Mouse (Mus musculus) right cerebral cortex, postnatal 10 days (tissue): Measurements from ENCODE around the gene Mtrf1l.

ENCODE experiments used
- DNase-seq, 2 experiments: peaks; one replicate each; pipeline ENCODE4 v3.0.0; 2021; ENCODE audit warnings: low spot score in 2 of 2

Gene Mtrf1l

DNA sequence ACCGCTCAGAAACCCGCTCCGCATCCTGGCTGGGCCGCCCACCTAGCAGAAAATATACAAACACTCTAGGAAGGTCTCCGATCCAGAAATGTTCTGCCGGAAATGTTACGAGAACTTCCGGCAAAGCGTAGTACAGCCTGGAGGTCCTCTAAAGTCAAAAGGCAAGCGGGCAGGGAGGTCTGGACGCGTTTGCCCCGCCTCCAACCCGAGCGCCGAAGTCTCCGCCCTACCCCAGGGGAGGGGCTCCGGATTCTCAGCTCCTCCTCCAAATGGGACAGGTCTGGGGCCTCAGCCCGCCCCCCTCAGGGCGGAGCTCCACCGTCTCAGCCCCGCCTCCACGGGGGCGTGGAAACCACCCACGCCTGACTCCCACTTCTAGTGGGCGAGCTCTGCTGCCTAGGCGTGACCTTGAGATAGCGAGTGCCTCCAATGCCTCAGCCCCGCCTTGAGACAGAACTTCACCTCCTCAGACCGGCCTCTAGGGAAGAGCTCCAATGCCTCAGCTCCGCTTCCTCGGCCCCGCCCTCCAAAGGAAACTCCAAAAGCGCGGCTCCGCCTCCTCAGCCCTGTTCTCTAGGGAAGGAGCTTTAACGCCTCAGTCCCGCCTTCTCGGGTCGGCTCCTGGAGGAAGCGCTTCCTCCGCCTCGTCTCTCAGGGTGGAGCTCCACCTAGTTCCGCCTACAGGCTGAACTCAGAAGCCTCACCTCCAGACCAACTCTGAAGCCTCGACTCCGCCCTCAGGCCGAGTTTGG is at the start of gene Mtrf1l:
Mtrf1l (minus strand) TSS at position 171 of the 752 bp plus-strand sequence.
- peak; percentile 96 to 97 for DNase-seq

DNA sequence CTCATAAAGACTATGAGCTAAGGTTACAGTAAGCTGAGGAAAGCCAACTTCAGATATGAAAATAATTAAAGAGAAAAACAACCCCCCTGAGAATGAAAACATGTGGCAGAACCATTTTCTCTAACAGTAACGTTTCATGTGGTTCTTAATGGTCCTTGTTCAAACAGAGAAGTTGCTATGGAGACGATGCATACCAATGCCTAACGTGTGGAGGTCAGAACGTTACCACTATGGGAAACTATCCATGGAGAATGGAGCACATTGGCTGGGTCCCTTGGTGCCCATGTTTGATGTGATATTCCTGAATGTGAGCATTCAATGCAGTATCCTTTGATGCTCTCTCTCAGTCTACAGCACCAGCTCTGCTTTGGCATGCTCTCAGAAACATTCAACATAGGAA is 47.4 kb upstream of the Mtrf1l start:
- no peak for DNase-seq

DNA sequence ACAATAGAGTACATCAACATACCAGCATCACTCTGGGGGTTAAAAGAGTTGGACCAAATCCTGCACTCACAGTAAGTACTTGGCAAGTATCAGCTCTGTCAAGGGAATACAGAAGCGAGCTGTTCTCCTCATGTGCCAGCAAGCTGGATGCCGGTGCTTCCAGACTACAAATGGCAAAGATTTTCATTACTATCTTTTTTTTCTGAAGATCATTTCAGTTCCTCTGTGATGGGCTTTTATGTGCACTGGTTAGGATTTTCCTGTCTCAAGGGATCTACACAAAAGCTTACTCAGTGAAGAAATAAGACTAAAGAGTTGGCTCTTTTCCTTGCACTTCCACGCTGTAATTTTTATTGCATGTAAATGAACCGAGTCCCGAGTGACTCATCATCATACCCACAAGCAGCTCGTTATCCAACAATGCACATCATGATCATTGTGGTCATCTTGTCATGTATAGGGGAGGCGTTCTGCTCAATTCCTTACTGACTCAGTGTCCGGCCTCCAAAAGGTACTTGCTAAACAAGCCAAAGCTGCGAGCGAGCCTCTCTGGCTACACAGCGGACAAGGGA is 44.4 kb upstream of the Mtrf1l start:
- DNase-seq, result peak; percentile 54 to 62

DNA sequence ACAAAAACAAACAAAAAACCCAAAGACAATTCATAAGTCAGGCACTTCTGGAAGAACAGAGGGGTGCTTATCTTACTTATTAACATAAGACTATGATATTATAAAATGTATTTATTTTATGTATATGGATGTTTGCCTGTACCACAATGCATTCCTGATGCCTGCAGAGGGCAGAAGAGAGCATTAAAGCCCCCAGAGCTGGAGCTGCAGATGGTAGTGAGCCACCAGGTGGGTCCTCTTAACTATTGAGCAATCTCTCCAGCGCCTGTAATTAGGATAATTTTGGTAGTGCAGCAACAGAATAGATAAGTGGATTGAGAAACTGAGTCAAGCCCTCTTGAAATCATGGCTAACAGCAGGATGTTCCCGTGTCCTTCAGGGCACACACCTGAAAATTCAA is 42.3 kb upstream of the Mtrf1l start:
- no peak for DNase-seq

DNA sequence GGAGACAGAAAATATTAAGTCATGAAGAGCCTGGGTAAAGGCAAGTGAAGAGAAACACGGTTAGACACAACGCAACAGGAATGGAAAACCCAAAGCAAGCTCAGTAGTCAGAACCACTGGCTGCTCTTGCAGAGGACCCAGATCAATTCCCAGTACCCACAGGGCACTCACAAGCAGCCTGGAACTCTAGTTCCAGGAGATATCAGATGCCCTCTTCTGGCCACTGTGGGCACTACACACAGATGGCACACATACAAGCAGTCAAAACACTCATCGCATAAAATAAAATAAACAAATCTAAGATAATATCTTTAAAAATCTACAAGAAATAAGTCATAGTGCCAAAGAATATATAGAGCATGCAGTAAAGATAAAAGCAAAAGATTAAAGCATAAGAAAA is 39.0 kb upstream of the Mtrf1l start:
- no peak for DNase-seq

DNA sequence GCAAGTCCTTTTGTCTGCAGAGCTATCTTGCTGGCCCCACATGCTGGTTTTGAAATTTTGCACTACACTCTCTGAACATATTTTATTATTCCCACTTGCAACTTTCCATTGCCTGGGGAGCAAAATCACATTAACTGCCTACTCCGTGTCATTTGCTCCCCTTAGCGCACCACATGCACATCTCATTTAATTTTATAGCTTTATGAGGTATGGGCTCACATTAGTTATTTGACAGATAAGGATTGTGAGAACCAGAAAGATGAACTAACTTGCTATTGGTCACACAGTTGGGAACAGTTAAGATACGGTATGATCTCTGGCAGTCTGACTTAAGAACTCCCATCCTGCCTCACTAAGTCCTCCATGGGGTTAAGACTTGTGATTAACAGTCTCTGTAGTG is 37.1 kb upstream of the Mtrf1l start:
- DNase-seq, result no peak

DNA sequence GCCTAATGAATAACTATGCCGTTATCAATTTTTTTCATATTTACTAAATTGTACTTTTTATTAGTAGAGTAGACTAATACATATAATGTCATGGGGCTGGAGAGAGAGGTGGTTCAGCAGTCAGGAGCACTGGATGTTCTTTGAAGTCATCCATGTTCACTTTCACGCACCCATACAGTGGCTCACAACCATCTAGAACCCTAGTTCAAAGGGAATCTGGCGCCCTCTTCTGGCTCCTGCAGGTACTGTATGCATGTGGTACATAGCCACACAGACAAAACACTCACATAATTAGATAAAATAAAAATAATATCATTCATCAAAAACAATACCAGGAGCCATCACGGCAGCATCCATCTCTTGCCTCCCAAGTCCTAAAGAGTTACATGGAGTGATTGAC is 36.0 kb upstream of the Mtrf1l start:
- DNase-seq, result no peak

DNA sequence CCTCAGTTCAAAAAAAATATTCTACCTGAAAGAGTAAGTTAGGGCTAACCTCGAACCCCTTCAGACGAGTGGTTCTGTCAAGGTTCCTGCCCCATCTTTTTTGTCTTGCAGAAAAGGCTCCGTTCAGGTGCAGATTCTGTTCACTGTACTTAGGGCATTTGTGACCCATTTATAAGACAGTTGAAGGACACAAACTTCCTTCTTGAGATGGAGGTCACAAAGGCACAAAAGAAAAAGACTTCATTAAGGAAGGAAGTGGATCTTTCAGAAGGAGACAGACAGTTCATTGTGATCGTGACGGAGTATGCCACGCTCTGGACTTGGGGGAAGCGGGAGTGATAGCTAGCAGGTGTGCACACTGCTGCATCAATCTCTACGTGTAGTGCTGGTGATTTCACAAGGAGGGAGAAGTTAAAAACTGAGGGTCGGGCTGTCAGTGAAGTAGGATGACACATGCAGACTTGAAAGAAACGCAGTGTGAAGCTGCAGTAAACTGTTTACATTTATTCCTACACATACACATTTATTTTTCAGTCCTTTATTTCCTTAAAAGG is 34.4 kb upstream of the Mtrf1l start:
- no peak for DNase-seq

DNA sequence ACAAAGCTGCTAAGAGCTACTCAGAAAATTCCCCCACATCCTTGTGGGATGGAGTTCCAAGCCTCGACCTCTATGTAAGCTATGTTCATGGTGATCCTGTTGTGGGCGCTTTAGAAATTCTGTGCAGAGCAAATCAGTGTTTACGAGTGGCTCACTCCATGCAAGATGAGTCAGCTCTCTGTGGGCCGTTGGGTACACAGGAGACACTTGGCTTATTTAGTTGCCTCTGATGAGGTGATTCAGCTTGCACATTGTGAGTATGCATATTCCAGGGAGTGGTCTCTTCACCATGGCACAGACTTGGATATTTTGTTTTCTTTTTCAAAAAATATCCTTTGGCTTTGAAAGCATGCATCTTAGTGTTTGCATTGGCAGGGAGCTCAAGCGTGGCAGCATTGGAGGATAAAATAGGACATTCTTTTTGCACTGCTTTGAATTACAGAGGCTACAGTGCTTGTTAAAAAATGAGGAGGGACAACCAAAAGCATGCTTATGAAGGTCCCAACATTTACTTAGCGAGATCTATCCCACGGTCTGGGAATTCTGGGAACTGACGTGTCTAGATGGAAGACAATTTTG is 29.7 kb upstream of the Mtrf1l start:
- DNase-seq, result no peak

DNA sequence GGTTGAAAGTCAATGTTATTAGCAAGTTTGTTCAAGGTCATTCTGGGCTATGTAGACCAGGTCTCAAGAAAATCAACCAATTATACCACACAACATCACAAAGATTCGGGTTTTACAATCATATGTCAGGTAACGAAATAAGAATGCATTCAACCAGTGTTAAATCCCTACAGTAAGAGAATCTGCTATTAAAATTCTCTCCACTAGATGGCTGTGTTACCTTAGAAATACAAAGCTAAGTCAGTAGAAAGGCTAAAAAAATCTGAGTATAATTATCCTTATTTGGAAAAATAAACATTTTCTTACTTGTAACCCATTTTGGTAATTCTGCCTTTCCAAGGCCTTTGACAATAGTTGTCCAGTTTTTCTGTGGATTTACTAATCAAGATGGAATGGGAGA is 23.2 kb upstream of the Mtrf1l start:
- no peak for DNase-seq

DNA sequence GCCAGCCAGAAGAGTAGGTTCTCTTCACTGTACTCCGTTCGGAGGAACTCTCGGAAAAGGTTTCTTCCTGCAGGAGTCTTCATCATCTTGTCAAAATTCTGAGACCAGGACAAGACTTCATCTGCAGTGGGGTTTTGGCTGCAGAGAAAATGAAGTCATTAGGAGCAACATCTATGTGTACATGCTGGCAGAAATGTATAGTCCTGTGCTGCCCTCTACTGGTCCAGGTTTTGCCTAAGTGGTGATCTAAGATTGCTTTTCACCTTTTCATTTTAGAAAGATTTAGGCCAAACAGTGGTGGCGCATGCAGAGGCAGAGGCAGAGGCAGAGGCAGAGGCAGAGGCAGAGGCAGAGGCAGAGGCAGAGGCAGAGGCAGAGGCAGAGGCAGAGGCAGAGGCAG is 17.7 kb upstream of the Mtrf1l start:
- peak in 1 of 2 experiments; percentile 42 for DNase-seq

DNA sequence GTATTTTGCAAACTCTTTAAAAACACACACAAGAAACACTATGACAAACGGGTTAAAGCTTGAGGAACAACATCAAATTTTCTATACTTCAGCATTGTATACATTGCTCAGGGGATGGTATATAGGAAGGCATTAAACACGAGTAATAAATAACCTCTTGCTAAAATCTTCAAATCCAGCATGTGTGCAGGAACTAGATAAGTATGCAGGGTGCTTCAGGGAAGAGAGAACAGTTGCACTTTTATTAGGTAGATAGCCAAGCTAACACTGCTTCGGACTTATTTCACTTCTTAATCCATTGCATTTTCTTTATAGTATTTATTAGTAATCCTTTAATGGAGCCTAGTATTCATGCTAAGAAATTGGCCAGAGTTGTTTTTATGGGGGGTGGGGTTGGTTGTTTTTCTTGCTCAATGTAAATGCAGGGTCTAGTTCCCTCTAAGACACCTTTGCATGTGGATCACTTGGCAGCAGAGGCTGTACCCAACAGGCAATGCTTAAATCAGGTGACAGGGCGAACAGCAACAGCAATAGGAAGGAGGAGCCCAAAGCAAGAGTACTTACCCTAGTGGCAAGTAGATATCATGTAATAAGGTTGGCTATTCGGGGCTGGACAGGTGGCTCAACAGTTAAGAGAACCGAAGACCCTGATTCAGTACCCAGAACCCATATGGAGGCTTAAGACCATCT is 2.8 kb upstream of the Mtrf1l start:
- DNase-seq, result no peak

DNA sequence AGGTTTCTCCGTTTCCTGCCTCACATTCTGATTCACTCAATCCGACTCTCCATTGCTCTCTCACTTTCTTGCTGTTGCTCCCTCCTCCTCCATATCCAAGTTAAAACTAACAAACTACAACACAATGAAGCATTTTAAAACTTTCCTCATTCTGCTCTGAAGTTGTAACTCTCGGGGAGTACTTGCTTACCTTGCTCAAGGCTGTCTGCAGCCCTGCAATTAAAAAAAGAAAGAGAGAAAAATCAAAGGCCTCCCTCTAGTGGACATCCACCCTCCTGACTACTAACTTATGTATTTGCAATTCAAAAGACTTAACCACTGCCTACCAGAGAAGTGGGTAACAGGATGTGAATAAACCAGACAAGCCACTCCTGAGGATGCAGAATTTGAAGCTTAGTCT is 1.1 kb upstream of the Mtrf1l start:
- peak; percentile 40 to 41 for DNase-seq

DNA sequence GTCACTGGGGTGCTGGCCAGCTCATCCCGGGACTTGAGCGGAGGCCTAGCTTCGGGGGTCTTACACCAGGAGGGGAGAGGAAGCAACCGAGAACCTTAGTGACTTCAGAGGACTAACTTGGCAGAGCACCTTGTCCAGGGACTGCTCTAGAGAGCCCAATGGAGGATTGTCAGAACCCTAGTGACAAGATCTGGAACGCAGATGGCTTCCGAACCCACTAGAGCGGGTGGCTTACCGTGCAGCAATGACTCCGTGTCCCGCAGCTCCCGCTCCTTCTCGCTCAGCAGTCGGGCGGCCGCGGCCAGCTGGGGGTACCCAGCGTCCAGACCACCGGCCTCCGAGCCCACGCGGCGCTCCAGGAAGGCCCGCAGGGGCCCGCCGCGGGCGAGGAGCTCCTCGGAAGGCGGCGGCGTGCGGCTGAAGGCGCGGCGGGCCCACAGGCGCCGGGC is 395 bp downstream of the Mtrf1l start:
- DNase-seq, result peak; percentile 44 to 53

DNA sequence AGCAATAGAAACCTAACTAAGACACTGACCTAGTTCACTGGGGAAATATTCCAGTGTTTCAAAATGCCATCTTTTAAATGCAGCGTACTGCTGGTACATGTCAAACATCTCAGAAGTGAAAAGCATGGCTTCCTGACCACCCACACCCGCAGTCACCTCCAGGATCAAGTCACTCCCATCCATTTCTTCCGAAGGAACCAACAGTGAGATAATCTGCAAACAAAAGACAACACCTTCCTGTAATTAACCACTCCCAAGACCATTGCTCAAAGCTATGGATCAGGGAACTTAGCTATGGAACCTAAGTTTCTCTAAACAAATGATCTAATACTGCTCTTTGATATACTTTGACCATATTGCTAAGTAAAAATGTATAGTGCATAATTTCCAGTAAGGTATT is 4.9 kb downstream of the Mtrf1l start:
- no peak for DNase-seq

DNA sequence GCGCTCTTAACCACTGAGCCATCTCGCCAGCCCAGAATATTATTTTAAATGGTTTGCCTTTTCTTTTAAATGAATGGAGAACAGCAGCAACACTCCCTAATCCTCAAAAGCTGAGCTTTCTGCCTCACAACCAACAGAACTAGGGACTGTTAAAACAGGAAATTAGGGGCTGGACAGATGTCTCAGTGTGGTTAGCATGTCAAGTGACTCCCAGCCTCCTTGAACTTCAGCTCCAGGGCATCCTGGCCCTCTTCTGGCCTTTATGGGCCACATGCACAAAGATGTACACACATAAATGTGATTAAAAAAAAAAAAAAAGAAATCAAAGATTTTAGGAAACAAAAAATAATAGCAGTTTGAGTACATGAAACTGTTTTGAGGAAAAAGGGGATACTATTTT is 7.7 kb downstream of the Mtrf1l start:
- no peak for DNase-seq

DNA sequence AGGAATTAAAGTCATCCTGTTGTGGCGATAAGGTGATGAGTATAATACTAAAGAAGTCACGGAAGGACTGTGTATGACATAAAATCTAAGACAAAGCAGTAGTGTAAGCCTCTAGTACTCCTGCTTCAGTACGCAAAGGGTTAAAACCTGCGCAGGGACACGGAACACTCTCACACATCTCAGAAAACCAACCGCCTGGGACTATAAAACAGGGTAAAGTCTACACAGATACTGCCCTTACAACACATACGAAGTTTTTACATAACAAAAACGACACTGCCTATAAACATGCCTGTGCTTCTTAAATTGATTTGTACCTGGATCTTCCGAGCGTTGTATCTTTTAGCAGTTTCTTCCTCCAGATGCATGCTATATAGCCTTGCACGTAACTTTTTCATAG is 10.0 kb downstream of the Mtrf1l start:
- no peak for DNase-seq

DNA sequence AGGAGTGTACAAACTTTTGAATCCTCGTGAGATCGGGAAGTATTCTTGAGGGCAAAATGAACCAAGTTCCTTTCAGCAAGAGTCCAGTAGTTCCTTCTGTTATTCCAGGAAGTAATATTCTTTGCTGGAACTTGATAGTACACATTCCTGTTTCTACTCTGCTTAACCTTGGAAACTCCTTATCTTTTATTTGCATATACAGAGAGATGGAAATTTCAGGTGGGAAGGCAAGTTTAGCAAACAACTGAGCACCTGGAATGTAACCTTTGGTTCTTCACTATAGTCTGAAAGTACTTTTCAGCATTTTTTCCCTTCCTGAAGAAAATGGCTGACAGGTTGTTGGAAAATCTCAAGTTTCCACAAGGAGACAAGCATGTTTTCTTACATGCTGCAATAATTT is 16.0 kb downstream of the Mtrf1l start:
- no peak for DNase-seq

DNA sequence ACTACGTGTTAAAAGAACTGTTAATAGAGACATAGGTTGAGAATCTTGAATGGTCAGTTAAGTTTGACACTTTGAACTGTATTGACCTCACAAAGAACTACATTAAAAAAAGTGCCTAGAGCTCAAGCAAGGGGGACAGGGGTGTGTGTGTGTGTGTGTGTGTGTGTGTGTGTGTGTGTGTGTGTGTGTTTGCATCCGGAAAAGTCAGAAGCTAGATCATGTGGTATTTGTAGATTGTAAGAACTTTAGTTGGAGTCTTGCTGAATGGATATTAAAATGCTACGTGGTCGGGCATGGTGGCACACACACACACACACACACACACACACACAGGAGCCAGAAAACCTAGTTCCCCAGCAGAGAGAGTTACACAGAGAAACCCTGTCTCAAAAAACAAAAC is 16.7 kb downstream of the Mtrf1l start:
- DNase-seq, result no peak

DNA sequence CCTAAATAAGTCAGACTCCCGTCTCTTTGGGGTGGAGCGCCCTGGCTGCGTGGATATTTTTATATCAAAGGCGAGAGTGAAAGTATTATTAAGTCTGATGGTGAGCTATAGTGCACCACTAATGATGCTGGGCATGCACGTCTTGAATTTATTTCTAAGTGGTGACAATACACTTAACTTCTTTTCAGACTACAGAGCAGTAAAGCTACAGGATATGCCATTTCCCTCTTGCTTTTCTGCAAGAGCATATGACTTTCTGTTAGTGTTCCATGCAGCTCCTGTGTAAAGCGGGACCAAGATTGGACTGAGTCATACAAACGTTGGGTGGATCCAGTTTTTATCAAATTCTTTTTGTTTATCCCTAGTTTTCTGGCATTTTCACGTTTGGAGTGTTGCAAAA is 17.3 kb downstream of the Mtrf1l start:
- peak in 1 of 2 experiments; percentile 30 for DNase-seq

DNA sequence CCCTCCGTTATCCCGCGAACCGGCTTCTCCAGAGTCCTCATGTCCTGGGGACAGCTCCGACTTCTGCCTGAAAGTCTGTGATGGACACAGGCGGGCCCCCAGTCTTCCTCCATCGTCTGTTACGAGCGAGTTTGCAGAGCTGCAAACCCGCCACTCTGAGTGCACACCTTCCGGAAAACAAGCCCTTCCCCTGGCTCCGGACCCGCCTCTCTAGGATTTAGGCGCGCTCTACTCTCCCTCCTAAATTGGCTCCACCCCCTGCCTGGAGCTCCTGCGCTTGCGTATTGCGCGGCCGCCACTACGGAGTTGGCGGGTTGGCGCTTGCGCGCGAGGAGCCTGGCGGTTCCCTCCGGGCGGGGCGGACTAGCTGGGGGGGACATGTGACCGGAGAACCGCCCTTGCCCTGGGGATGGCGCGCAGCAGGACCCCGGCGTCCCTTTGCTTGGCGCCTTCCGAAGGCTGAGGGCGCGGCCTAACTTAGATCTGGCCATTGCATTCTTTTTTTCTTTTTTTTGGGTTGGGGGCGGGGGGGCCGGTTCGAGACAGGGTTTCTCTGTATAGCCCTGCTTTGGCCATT is 17.9 kb downstream of the Mtrf1l start:
- peak; percentile 97 for DNase-seq

DNA sequence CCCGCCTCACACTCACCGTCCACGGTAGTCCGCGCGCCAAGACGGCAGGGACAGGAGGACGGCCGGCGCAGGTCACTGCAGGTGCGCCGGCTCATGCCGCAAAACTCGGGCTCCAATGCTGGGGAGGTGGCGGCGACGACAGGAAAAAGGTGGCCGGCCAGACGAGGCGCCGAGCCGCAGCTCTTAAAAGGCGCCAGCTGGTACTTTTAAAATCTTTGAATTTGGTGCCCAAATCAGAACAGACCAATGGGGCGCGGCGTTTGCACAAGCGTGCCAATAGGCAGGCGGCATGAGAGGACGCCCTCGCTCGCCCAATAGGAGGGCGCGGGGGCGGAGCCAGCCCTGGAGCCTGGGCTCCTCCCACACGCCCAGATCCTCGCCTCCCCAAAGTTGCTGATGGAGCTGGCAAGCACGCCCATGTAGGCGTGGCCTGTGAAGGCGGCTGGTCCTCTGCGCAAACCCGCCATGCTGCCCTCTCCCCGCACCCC is 18.4 kb downstream of the Mtrf1l start, which contains the start of gene Fbxo5:
Fbxo5 (minus strand) TSS at position 358 of the 488 bp plus-strand sequence.
- peak; percentile 99 to 100 for DNase-seq
